Mouse (Mus musculus): ENCODE data around the gene Ppia.

- TF ChIP-seq CTCF (IDR thresholded peaks at IDR 0.05; ENCODE audit: insufficient read depth, low read depth, low read length), result no peak
- no peak for TF ChIP-seq POLR2A (IDR thresholded peaks at IDR 0.05; ENCODE audit: insufficient read depth, low read depth, low read length)
These were observed 8.7 kb upstream of the Ppia start for GRCm38 (mm10) chr11:6406251-6407161.

All from olfactory bulb, adult 2 months (tissue).